Mouse (Mus musculus) forebrain, embryonic 14.5 days (tissue): Measurements from ENCODE around the gene Cops7a. TPM values are rescaled to one million over a fixed set of nuclear protein-coding genes. Genes with fewer than 3 reads are reported as not detected.
A peak's percentile ranks its signal among the peaks of the same experiment; 100 is the strongest.

Experiments
- ATAC-seq: fragments of 200-750 bp; cut with Nextera tagmentation; 2 replicates; pipeline ENCODE4 v1.8.0; 2017; ENCODE audit warnings: mild to moderate bottlenecking, moderate library complexity
- DNase-seq: peaks from one replicate; pipeline ENCODE4 v3.0.0-alpha.2; 2015; ENCODE audit warnings: low spot score
- H3K27ac ChIP-seq: fragments of 300-500 bp; sonication (generic); 2 replicates; pipeline ENCODE4 v1.5.1; 2014; ENCODE audit warnings: low read depth, mild to moderate bottlenecking, control low read depth, low read length, moderate library complexity
- H3K27me3 ChIP-seq: fragments of 300-500 bp; sonication (generic); replicated peaks from 2 replicates; pipeline ENCODE4 v1.6.1; 2014; ENCODE audit warnings: low read length, control low read depth, mixed read lengths; ENCODE audit not compliant: control insufficient read depth, insufficient read depth
- H3K36me3 ChIP-seq: fragments of 300-500 bp; sonication (generic); 2 replicates; pipeline ENCODE4 v1.6.1; 2014; ENCODE audit warnings: low read length, control low read depth; ENCODE audit not compliant: control insufficient read depth, insufficient read depth
- H3K4me1 ChIP-seq: fragments of 300-500 bp; sonication (generic); 2 replicates; pipeline ENCODE4 v1.6.1; 2014; ENCODE audit warnings: antibody characterized with exemption, low read length, control low read depth; ENCODE audit not compliant: control insufficient read depth, insufficient read depth
- H3K4me2 ChIP-seq: fragments of 300-500 bp; sonication (generic); 2 replicates; pipeline ENCODE4 v1.6.1; 2014; ENCODE audit warnings: mild to moderate bottlenecking, control low read depth, low read length
- H3K4me3 ChIP-seq: fragments of 300-500 bp; sonication (generic); 2 replicates; pipeline ENCODE4 v1.5.1; 2014; ENCODE audit warnings: low read depth, low read length, control low read depth
- H3K9ac ChIP-seq: fragments of 300-500 bp; sonication (generic); 2 replicates; pipeline ENCODE4 v1.6.1; 2014; ENCODE audit warnings: mild to moderate bottlenecking, low read length, control low read depth, moderate library complexity
- H3K9me3 ChIP-seq: fragments of 300-500 bp; sonication (generic); replicated peaks from 2 replicates; pipeline ENCODE4 v1.6.1; 2016; ENCODE audit warnings: low read length, control low read depth, mixed read lengths; ENCODE audit not compliant: control insufficient read depth
- WGBS: fragments of 180-500 bp; shearing (Covaris S2); extraction: QIAGEN DNeasy Blood & Tissue Kit; methylation state at CpG from one replicate; pipeline ENCODE4 v1.1.7; 2014; 5-methylcytosine and 5-hydroxymethylcytosine counted together
- polyA plus RNA-seq: library from polyadenylated mRNA; unstranded; fragments of >200 nt; fragmentation: Nextera tagmentation; extraction: Ambion mirVana; gene quantifications from 2 replicates; pipeline ENCODE4 v1.2.1, GENCODE M21; 2014

The Cops7a gene
- polyA plus RNA-seq, 1 experiment from 2014 or later: 105 TPM

DNA sequence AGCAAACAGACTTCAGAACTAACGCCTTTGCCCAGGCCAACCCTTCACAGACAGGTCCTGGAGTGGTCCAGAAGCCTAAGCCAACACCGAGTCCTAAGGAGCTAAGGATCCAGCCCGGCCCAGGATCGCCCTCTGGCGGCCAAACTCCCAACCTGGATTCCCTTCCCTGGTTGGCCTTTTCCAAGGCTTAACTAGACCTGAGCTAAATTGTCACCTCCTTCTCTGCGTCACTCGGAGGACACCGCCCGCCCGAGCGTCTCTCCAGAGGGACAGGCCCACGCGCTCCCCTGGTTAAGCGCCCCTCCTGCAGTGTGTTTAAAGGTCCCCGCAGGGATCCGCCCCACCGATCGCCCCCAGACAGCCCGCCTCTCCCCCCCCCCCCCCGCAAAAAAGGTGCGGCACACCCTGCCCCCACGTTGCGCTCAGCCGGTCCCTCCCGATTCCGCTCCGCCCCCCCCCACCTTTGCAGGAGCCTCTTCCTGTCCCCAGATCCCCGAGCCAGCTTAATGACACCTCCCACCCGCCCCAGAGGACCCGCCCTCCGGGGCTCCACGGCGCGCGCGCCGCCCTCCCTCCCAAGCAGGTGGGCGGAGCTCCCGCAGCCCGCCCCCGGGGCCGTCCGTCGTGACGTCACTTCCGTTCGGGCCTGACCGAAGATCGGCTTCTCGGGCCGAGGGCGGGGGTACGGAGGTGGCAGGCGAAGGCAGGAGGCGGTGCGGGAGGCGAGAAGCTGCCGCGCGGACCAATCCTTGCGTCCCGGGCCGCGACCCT, 34.4 kb downstream of the Cops7a start, which contains the start of gene Mlf2:
Gene Mlf2 (plus strand): TSS at position 633 of the 771 bp plus-strand sequence.
- no peaks in the 10 kb centered on the region for H3K9me3 ChIP-seq
- peak within 1 kb of the TSS; percentile 94 for H3K9ac ChIP-seq
- peak within 1 kb of the TSS; percentile 94 for H3K4me3 ChIP-seq
- no peaks in the 10 kb centered on the region for H3K27me3 ChIP-seq
- H3K4me1 ChIP-seq: peaks cover 13% of the 10 kb centered on the region
- peak within 1 kb of the TSS; percentile 95 for H3K4me2 ChIP-seq
- H3K27ac ChIP-seq: peak within 1 kb of the TSS; percentile 96
- peak; percentile 91 for ATAC-seq
- WGBS: under 1% methylated on average over 51 of the region's 64 CpGs
- peaks cover 32% of the 10 kb centered on the region for H3K36me3 ChIP-seq
- DNase-seq: peak; percentile 98

DNA sequence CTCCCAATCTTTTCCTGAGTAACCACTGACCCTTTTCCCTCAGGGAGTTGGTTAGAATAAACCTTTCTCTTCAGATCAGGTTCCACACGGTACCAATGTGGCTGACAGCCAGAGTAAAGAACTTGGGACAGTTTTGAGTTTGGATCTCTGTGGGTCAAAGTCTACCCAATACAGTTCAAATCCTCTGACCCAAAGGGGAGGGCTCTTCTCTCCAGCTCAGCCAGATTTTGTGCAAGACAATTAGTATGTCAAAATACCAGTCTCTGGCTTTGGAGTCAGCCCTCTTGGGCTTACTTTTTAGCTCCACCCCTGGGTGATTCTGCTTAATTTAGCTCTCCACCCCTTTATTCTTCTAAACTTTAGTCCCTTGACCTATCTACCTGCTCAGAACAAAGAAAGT, 35.1 kb downstream of the Cops7a start:
- Histone ChIP-seq H3K9me3 (no peaks in the 10 kb centered on the region), H3K36me3 (peaks cover 25% of the 10 kb centered on the region), H3K9ac (peak overlapping the region; percentile 94), H3K4me1 (peaks cover 13% of the 10 kb centered on the region), H3K27ac (peak overlapping the region; percentile 96), H3K4me3 (peak overlapping the region; percentile 94), H3K4me2 (peak overlapping the region; percentile 49), H3K27me3 (no peaks in the 10 kb centered on the region)
- DNase-seq (no peak), ATAC-seq (no peak)
- 29% methylated on average over 1 of the region's 1 CpGs for WGBS

DNA sequence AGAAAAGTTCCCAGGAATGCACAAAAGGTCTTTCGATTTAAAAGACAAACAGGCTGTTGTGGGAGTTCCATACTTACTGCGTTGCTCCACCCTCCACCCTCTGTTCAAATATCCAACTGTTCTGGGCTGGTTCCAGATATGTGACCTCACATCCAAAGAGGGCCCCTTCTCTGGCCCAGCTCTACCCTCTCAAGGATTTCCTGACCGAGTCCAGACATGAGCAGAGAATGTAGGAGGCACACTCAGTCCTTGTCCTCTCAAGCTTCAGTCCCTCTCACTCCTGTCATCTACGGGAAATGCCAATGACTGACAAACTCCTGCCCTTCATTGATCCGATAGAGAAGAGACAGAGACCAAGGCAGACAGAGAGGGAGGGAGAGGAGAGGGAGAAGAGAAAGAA, 39.4 kb downstream of the Cops7a start:
- Histone ChIP-seq H3K9ac (no peak overlapping the region), H3K9me3 (no peaks in the 10 kb centered on the region), H3K4me3 (no peak overlapping the region), H3K4me2 (no peak overlapping the region), H3K27me3 (no peaks in the 10 kb centered on the region), H3K27ac (no peak overlapping the region), H3K36me3 (no peaks in the 10 kb centered on the region), H3K4me1 (peaks cover 13% of the 10 kb centered on the region)
- no peak for ATAC-seq
- 50% methylated on average over 5 of the region's 5 CpGs for WGBS
- no peak for DNase-seq

DNA sequence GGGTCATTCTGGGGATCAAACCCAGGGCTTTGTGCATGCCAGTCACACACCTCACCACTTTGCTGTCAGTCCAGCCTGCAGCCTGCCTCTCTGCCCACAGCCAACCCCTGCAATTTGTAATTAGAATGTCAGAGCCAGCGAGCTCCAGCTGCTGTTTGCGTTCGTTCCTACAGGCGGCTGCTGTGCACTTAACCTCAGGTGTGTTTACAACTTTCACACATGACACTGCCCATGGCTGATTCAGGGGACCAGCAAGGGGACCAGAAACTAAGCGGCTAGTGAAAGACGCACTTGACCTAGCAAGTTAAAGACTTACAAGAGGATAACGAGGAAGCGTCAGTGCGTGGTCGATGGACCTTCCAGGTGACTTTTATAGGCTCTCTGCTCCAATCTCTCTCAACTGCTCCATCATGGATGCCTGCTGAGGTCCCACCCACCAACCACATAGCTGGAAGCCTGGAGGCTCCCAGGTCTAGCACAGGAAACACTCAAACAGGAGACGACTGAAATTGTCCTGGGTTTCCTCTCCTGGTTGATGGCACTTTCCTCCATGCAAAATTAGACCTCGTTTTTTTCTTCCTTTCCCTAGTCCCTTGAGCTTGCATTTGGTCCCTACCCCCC, 40.1 kb downstream of the Cops7a start:
- Histone ChIP-seq H3K4me3 (no peak overlapping the region), H3K4me1 (peaks cover 17% of the 10 kb centered on the region), H3K36me3 (no peaks in the 10 kb centered on the region), H3K9me3 (no peaks in the 10 kb centered on the region), H3K27ac (no peak overlapping the region), H3K27me3 (no peaks in the 10 kb centered on the region), H3K4me2 (no peak overlapping the region), H3K9ac (no peak overlapping the region)
- WGBS: 36% methylated on average over 12 of the region's 12 CpGs
- ATAC-seq: no peak
- DNase-seq: no peak

DNA sequence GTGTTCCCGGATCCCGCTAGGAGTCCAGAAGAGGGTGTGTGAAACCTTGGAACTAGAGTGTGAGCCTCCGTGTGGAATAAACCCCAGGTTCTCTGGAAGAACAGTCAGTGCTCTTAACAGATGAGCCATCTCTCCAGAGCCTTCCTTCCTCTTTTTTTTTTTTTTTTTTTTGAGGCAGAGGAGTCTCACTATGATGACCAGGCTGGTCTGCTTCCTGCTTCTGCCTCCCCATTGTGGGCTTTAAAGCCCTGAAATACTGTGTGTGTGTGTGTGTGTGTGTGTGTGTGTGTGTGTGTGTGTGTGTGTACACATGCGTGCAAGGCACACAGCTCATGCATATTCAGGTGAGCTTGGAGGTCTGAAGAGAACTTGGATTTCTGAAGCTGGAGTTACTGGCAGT, 43.8 kb downstream of the Cops7a start:
- no peak for ATAC-seq
- Histone ChIP-seq H3K36me3 (no peaks in the 10 kb centered on the region), H3K27me3 (no peaks in the 10 kb centered on the region), H3K4me3 (no peak overlapping the region), H3K9ac (no peak overlapping the region), H3K4me1 (peaks cover 23% of the 10 kb centered on the region), H3K9me3 (no peaks in the 10 kb centered on the region), H3K4me2 (no peak overlapping the region), H3K27ac (peak overlapping the region; percentile 100; the same call in 1 of the 2 replicates)
- WGBS: 65% methylated on average over 4 of the region's 4 CpGs
- DNase-seq: no peak

DNA sequence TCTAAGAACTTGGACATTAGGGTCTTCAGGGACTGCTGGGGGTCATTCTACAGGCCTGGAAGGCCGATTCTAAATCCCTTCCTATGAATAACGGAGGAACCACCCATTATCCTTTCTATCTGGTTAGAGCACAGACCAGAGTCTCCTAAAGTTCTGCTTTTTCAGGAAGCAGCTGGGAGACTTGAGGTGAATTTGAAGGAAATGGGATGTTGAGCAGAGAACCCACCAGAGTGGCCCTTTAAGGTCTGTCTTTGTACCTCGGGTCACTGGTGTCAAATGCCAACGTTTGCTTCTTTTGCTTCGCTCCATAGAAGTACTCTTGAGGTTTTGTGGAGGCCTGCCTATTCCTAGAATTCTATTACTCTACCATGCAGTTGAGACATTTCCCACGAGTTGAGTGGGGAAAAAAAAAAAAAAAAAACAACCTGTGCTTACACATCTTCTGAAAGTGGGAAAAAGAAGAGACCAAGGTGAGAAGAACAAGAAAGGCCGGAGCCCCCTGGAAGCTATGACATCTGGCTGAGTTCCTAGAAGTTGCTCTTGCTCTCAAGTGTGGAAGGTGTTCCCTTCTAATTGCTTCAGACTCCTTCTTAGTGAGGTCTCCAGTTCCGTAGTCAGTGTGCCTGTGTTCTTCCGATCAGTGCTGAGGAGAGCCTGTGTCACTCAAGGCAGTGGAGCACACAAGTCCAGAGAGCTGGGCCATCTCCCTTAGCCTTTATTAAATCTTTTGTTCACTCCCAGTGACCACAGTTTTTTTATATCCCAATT, 44.8 kb downstream of the Cops7a start:
- Histone ChIP-seq H3K27me3 (no peaks in the 10 kb centered on the region), H3K9ac (peak overlapping the region; percentile 52; the same call in 1 of the 2 replicates), H3K27ac (peak overlapping the region; percentile 100), H3K4me3 (peak overlapping the region; percentile 10; the same call in 1 of the 2 replicates), H3K9me3 (no peaks in the 10 kb centered on the region), H3K4me2 (peak overlapping the region; percentile 100), H3K4me1 (peaks cover 29% of the 10 kb centered on the region), H3K36me3 (no peaks in the 10 kb centered on the region)
- DNase-seq (no peak), ATAC-seq (no peak)
- 23% methylated on average over 9 of the region's 9 CpGs for WGBS

DNA sequence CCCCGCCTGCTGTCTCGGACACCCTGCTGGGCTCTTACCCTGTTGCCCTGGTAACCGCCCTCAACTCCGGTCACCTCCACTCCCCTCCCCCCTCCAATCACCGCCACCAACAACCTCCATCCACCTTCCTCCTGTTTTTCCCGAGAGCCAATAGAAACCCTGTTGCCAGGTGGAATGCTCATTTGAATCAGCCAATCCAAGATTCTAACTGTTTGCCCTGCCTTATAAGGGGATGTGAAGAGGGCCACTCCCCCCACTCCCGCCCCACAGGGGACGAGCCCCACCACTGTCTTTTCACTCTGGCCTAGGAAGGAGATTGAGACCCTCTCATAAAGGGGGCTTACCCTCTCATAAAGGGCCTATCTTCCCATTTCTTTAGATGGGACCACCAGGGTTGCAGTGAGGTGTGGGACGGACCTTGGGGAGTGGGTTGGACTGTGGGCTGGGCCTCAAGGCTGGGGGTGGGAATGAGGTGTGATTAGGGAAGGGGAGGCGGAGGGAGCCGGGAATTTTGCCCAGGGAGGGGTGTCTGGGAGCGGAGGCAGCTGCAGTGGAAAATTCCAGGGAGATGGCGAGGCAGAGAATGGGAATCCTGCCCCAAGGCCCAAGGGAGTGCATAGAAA, 45.5 kb downstream of the Cops7a start, which contains the start of gene Ptms:
Gene Ptms (minus strand): TSS at position 409 of the 623 bp plus-strand sequence.
- Histone ChIP-seq H3K4me2 (peak within 1 kb of the TSS; percentile 100), H3K27ac (peak within 1 kb of the TSS; percentile 100), H3K36me3 (peaks cover 2% of the 10 kb centered on the region), H3K4me3 (peak within 1 kb of the TSS; percentile 93), H3K27me3 (no peaks in the 10 kb centered on the region), H3K9me3 (no peaks in the 10 kb centered on the region), H3K4me1 (peaks cover 36% of the 10 kb centered on the region), H3K9ac (peak within 1 kb of the TSS; percentile 100; the same call in 1 of the 2 replicates)
- DNase-seq: peak; percentile 98
- WGBS: under 1% methylated on average over 13 of the region's 13 CpGs
- ATAC-seq: peak; percentile 82

DNA sequence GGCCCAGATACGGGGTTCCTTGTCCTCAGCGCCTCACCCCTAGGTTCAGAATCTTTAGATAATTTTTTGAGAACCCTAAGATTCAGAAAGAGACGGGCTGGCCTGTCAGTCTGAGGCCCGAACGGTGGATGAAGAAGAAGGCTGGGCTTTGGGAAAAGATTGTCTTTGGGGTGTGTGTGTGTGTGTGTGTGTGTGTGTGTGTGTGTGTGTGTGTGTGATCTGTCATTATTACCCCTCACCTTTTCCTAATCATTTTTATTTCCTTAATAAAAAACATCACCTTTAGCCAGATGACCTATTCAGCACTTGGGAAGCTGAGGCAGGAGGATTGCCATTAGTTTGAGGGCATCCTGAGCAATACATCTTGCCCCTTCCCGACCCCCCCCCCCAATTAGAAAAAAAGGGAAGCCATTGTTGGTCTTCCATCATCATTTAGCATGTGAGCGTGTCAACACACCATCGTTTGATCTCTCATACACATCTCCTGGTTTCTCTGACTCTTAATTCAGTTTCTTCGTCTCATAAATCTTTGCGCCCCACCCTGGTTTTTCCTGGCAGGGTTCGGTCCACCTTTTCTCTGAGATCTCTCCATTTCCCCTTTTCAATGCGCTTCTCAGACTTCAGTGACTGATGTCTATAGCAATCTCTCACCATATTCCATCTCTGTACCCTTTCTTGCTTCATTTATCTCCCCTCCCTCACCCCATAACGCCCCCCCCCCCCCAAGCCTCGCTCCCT, 46.3 kb downstream of the Cops7a start:
- no peak for ATAC-seq
- Histone ChIP-seq H3K9me3 (no peaks in the 10 kb centered on the region), H3K36me3 (peaks cover 10% of the 10 kb centered on the region), H3K27ac (peak overlapping the region; percentile 100), H3K4me1 (peaks cover 40% of the 10 kb centered on the region), H3K4me2 (peak overlapping the region; percentile 100), H3K9ac (peak overlapping the region; percentile 100), H3K4me3 (peak overlapping the region; percentile 93), H3K27me3 (no peaks in the 10 kb centered on the region)
- WGBS: 14% methylated on average over 12 of the region's 14 CpGs
- no peak for DNase-seq
